Mouse (Mus musculus): ENCODE data around the gene Prmt8. TPM values are rescaled to one million over a fixed set of nuclear protein-coding genes. Genes with fewer than 3 reads are reported as not detected.

Gene Prmt8
- total RNA-seq, 4 experiments from 2014 or later: not detected

DNA sequence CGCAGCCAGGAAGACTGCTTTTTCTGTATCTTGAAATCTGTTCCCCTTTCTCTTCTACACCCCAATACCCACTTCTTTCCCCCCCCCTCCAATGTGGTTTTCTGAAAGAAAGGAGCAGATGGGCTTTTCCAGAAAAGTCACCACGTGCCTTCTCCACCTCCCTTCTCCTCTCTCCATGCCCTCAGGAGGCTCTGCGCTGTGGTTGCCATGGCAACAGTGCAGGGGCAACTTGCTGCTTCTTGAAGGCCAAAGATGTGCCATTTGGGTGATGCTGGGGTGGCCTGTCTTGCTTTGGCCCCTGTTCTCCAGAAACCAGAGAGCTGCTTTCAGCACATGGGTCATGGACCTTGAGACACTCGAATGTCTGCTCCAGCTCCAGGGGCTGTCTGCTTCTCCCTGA, 100.0 kb downstream of the Prmt8 start:
- DNase-seq (ENCODE audit: low spot score in 2 of 2): no peak

- no peak for DNase-seq (ENCODE audit: low spot score in 2 of 2)
These were observed 106.0 kb downstream of the Prmt8 start for GRCm38 (mm10) chr6:127663263-127663662.

DNA sequence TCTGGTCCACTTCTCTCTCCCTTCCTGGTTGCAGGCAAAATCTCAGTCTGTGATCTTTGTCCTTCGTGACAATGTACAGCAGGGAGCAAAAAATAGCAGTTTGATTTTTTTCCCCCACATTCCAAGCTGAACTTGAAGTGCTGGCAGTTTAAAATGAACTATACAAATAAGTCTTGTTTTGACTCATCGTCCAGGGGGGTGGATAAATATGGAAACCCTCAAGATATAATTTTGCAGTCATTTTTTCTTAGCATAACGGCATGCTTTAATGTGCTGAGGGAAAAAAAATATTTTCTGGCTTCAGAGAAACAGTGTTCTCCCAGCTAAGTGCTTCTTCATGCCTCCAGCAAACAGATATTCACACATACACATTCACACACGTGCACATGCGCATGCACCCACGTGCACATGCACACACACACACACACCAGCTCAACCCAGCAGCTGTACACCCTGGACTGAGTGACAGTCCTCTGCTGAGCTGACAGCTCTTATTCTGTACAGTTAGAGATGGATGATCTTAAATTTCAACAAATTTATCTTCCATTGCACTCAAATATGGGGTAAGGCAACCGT, 107.5 kb downstream of the Prmt8 start:
- DNase-seq (ENCODE audit: low spot score in 2 of 2): no peak

GRCm38 (mm10) chr6:127659966-127660365, 109.3 kb downstream of the Prmt8 start:
- no peak for DNase-seq (ENCODE audit: low spot score in 2 of 2)

DNA sequence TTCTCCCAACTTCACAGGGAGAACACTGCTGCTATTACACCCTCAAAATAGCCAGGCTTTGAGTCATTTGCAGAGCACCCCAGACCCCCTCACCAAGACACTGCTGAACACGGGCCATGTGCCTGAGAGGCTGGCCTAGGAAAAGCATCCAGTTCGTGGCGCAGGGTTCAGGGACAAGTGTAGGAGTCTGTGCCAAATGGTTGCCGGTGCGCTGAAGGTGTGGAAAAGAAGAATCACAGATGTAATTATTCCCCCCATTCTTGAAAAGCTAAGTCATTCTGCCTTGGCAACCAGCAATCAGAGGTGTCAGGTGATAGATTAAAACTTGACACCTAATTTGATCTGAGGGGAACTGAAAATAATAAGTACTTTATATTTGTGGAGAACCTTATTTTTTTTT, 109.8 kb downstream of the Prmt8 start:
- no peak for DNase-seq (ENCODE audit: low spot score in 2 of 2)

- no peak for DNase-seq (ENCODE audit: low spot score in 2 of 2)
These were observed 112.1 kb downstream of the Prmt8 start for GRCm38 (mm10) chr6:127657152-127657551.

GRCm38 (mm10) chr6:127655988-127656387, 113.3 kb downstream of the Prmt8 start:
- DNase-seq (ENCODE audit: low spot score in 2 of 2): no peak

DNA sequence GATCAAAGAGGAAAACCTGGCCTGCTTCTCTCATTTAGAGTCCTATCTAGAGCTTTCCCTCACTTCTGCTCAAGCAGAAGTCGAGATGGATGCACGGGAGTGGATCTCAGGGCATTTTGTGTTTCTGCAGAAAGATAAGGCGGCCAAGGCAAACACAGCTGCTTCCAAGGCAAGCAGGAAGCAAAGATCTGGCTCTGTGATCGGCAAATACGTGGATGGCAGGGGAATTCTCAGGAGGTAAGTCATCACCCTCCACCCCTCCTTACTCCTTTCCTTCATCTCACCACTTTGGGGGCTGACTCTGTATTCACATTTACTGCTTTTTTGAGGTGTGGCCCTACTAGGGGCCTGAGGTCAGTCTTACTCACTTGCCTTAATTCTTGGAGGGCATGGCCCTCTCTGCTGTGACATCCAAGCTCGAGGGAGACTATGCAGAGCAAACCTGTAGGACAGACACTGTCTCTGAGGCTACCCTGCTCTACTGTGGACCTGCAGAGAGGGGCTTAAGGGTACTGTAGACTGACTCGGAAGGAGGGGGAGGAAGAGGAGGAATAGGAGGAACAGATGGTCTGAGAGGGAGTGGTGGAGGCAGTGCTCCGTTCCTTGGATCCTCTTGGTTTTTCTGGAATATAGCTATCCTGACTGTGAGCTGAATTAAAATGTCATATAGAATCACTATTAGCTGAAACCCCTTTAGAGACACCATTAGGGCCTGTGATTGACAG, 128.0 kb downstream of the Prmt8 start:
- DNase-seq (ENCODE audit: low spot score in 2 of 2): no peak

Small RNAs within 50 kb of the gene (microRNA-seq; reads per million reads assigned to microRNA genes)
- gene Mir7233: not detected

Other genes with a start within 250 kb of the Prmt8 start
- under 1 TPM; 0.10 to 0.38 (median 0.22) TPM for gene Cracr2a, start 208.1 kb downstream of the Prmt8 start, total RNA-seq (2022)
- gene Tspan11, start 118.1 kb upstream of the Prmt8 start, total RNA-seq (2022): 1 to 10 TPM in 2 of 4 experiments, under 1 TPM in 2; 0.24 to 1.5 (median 0.68) TPM

All from gastrocnemius, adult 8-10 months (tissue).